Mouse (Mus musculus) heart, embryonic 16.5 days (tissue): Measurements from ENCODE around the gene Glis3. TPM values are rescaled to one million over a fixed set of nuclear protein-coding genes. Genes with fewer than 3 reads are reported as not detected.

Experiments
- ATAC-seq: fragments of 200-750 bp; cut with Nextera tagmentation; replicated peaks from 2 replicates; pipeline ENCODE4 v1.8.0; 2017; ENCODE audit warnings: moderate number of reproducible peaks; ENCODE audit not compliant: insufficient read depth, low FRiP score; ENCODE audit errors: extremely low read depth
- H3K27ac ChIP-seq: fragments of 300-500 bp; sonication (generic); 2 replicates; pipeline ENCODE4 v1.5.1; 2014; ENCODE audit warnings: mild to moderate bottlenecking, low read length, control low read depth, moderate library complexity
- H3K27me3 ChIP-seq: fragments of 300-500 bp; sonication (generic); 2 replicates; pipeline ENCODE4 v1.6.1; 2014; ENCODE audit warnings: low read length, mixed read lengths; ENCODE audit not compliant: control insufficient read depth, insufficient read depth
- H3K36me3 ChIP-seq: fragments of 300-500 bp; sonication (generic); 2 replicates; pipeline ENCODE4 v1.6.1; 2014; ENCODE audit not compliant: control insufficient read depth, insufficient read depth
- H3K4me1 ChIP-seq: fragments of 300-500 bp; sonication (generic); 2 replicates; pipeline ENCODE4 v1.6.1; 2014; ENCODE audit warnings: low read length, mixed read lengths; ENCODE audit not compliant: control insufficient read depth, insufficient read depth
- H3K4me2 ChIP-seq: fragments of 300-500 bp; sonication (generic); 2 replicates; pipeline ENCODE4 v1.6.1; 2014; ENCODE audit warnings: low read depth, mild to moderate bottlenecking, control low read depth, low read length
- H3K4me3 ChIP-seq: fragments of 300-500 bp; sonication (generic); 2 replicates; pipeline ENCODE4 v1.5.1; 2014; ENCODE audit warnings: mild to moderate bottlenecking, control low read depth, low read length
- H3K9ac ChIP-seq: fragments of 300-500 bp; sonication (generic); 2 replicates; pipeline ENCODE4 v1.6.1; 2014; ENCODE audit warnings: low read length, control low read depth
- H3K9me3 ChIP-seq: fragments of 300-500 bp; sonication (generic); replicated peaks from 2 replicates; pipeline ENCODE4 v1.6.1; 2016; ENCODE audit warnings: low read length; ENCODE audit not compliant: control insufficient read depth
- WGBS: fragments of 180-500 bp; shearing (Covaris S2); extraction: QIAGEN DNeasy Blood & Tissue Kit; methylation state at CpG from one replicate; pipeline ENCODE4 v1.1.7; 2014; 5-methylcytosine and 5-hydroxymethylcytosine counted together
- polyA plus RNA-seq: library from polyadenylated mRNA; unstranded; fragments of >200 nt; fragmentation: Nextera tagmentation; extraction: Ambion mirVana; gene quantifications from 2 replicates; pipeline ENCODE4 v1.2.1, GENCODE M21; 2015

Gene Glis3
- polyA plus RNA-seq, 1 experiment from 2014 or later = 1.3 TPM

- ATAC-seq = no peak
- H3K4me2 ChIP-seq = no peak overlapping the region
- no peaks in the 10 kb centered on the region for H3K27me3 ChIP-seq
- no peak overlapping the region for H3K4me3 ChIP-seq
- H3K27ac ChIP-seq = no peak overlapping the region
- no peak overlapping the region for H3K9ac ChIP-seq
- H3K36me3 ChIP-seq = no peaks in the 10 kb centered on the region
- H3K4me1 ChIP-seq = no peaks in the 10 kb centered on the region
- WGBS = 78% methylated on average over 6 of the region's 6 CpGs
- H3K9me3 ChIP-seq = no peaks in the 10 kb centered on the region
Observed at GRCm38 (mm10) chr19:28520761-28521181, 159.1 kb downstream of the Glis3 start.

GRCm38 (mm10) chr19:28520128-28520745 lies 159.6 kb downstream of the Glis3 start:
- Histone ChIP-seq H3K27me3 (no peaks in the 10 kb centered on the region), H3K27ac (no peak overlapping the region), H3K9ac (no peak overlapping the region), H3K4me3 (no peak overlapping the region), H3K9me3 (no peaks in the 10 kb centered on the region), H3K4me2 (no peak overlapping the region), H3K36me3 (no peaks in the 10 kb centered on the region), H3K4me1 (no peaks in the 10 kb centered on the region)
- no peak for ATAC-seq
- 88% methylated on average over 8 of the region's 8 CpGs for WGBS

GRCm38 (mm10) chr19:28519296-28519695 lies 160.6 kb downstream of the Glis3 start:
- H3K27me3 ChIP-seq = no peaks in the 10 kb centered on the region
- WGBS = 68% methylated on average over 3 of the region's 3 CpGs
- no peaks in the 10 kb centered on the region for H3K9me3 ChIP-seq
- H3K36me3 ChIP-seq = no peaks in the 10 kb centered on the region
- no peak overlapping the region for H3K27ac ChIP-seq
- no peak for ATAC-seq
- H3K4me2 ChIP-seq = no peak overlapping the region
- no peak overlapping the region for H3K4me3 ChIP-seq
- no peaks in the 10 kb centered on the region for H3K4me1 ChIP-seq
- H3K9ac ChIP-seq = no peak overlapping the region

GRCm38 (mm10) chr19:28518846-28519245 lies 161.0 kb downstream of the Glis3 start:
- no peaks in the 10 kb centered on the region for H3K9me3 ChIP-seq
- H3K4me2 ChIP-seq = no peak overlapping the region
- H3K27ac ChIP-seq = no peak overlapping the region
- WGBS = 80% methylated on average over 6 of the region's 6 CpGs
- ATAC-seq = no peak
- no peak overlapping the region for H3K9ac ChIP-seq
- H3K36me3 ChIP-seq = no peaks in the 10 kb centered on the region
- H3K4me3 ChIP-seq = no peak overlapping the region
- no peaks in the 10 kb centered on the region for H3K27me3 ChIP-seq
- H3K4me1 ChIP-seq = no peaks in the 10 kb centered on the region

- Histone ChIP-seq H3K4me1 (no peaks in the 10 kb centered on the region), H3K27ac (no peak overlapping the region), H3K4me3 (no peak overlapping the region), H3K36me3 (no peaks in the 10 kb centered on the region), H3K9me3 (no peaks in the 10 kb centered on the region), H3K9ac (no peak overlapping the region), H3K27me3 (no peaks in the 10 kb centered on the region), H3K4me2 (no peak overlapping the region)
- ATAC-seq = no peak
- 69% methylated on average over 5 of the region's 5 CpGs for WGBS
Observed at GRCm38 (mm10) chr19:28518266-28518665, 161.6 kb downstream of the Glis3 start.

GRCm38 (mm10) chr19:28517464-28518080 lies 162.3 kb downstream of the Glis3 start:
- no peaks in the 10 kb centered on the region for H3K9me3 ChIP-seq
- ATAC-seq = no peak
- no peak overlapping the region for H3K27ac ChIP-seq
- H3K36me3 ChIP-seq = no peaks in the 10 kb centered on the region
- H3K9ac ChIP-seq = no peak overlapping the region
- H3K4me1 ChIP-seq = no peaks in the 10 kb centered on the region
- H3K27me3 ChIP-seq = no peaks in the 10 kb centered on the region
- WGBS = 68% methylated on average over 9 of the region's 9 CpGs
- H3K4me3 ChIP-seq = no peak overlapping the region
- H3K4me2 ChIP-seq = no peak overlapping the region

- ATAC-seq = no peak
- WGBS = 79% methylated on average over 6 of the region's 6 CpGs
- Histone ChIP-seq H3K4me1 (no peaks in the 10 kb centered on the region), H3K4me3 (no peak overlapping the region), H3K9ac (no peak overlapping the region), H3K4me2 (no peak overlapping the region), H3K27me3 (no peaks in the 10 kb centered on the region), H3K9me3 (no peaks in the 10 kb centered on the region), H3K27ac (no peak overlapping the region), H3K36me3 (no peaks in the 10 kb centered on the region)
Observed at GRCm38 (mm10) chr19:28516487-28516886, 163.4 kb downstream of the Glis3 start.

- Histone ChIP-seq H3K4me1 (no peaks in the 10 kb centered on the region), H3K27me3 (no peaks in the 10 kb centered on the region), H3K36me3 (no peaks in the 10 kb centered on the region), H3K9ac (no peak overlapping the region), H3K27ac (no peak overlapping the region), H3K9me3 (no peaks in the 10 kb centered on the region), H3K4me3 (no peak overlapping the region), H3K4me2 (no peak overlapping the region)
- ATAC-seq = no peak
- WGBS = 79% methylated on average over 11 of the region's 11 CpGs
Observed at GRCm38 (mm10) chr19:28512475-28512874, 167.4 kb downstream of the Glis3 start.

GRCm38 (mm10) chr19:28511910-28512309 lies 168.0 kb downstream of the Glis3 start:
- no peak for ATAC-seq
- no peaks in the 10 kb centered on the region for H3K27me3 ChIP-seq
- no peak overlapping the region for H3K4me3 ChIP-seq
- no peaks in the 10 kb centered on the region for H3K4me1 ChIP-seq
- no peaks in the 10 kb centered on the region for H3K36me3 ChIP-seq
- WGBS = 88% methylated on average over 1 of the region's 1 CpGs
- H3K9ac ChIP-seq = no peak overlapping the region
- no peak overlapping the region for H3K27ac ChIP-seq
- no peak overlapping the region for H3K4me2 ChIP-seq
- no peaks in the 10 kb centered on the region for H3K9me3 ChIP-seq
